Mouse (Mus musculus) thymus, adult 18-20 months (tissue): ENCODE measurements around the gene Il17rc.

Experiments used
- DNase-seq, 2 experiments: peaks; one replicate each; pipeline ENCODE4 v3.0.0; 2022; ENCODE audit warnings: mixed read lengths in 2 of 2

Gene Il17rc

GRCm38 (mm10) chr6:113455007-113455406 lies 16.2 kb upstream of the Il17rc start:
- DNase-seq = no peak

GRCm38 (mm10) chr6:113457952-113458534 lies 13.2 kb upstream of the Il17rc start, which contains the start of gene Il17re:
Gene Il17re, plus strand, starts transcription at chr6:113458484.
- DNase-seq = peak; percentile 40 to 60

- peak in 1 of 2 experiments; percentile 18 for DNase-seq
Observed at GRCm38 (mm10) chr6:113458635-113459034, 12.6 kb upstream of the Il17rc start.

GRCm38 (mm10) chr6:113464040-113464439 lies 7.2 kb upstream of the Il17rc start:
- no peak for DNase-seq

GRCm38 (mm10) chr6:113465602-113466001 lies 5.6 kb upstream of the Il17rc start:
- DNase-seq = no peak

- DNase-seq = no peak
Observed at GRCm38 (mm10) chr6:113468512-113468911, 2.7 kb upstream of the Il17rc start.

- peak; percentile 57 to 66 for DNase-seq
Observed at GRCm38 (mm10) chr6:113469021-113469420, 2.2 kb upstream of the Il17rc start.

GRCm38 (mm10) chr6:113469432-113469831 lies 1.8 kb upstream of the Il17rc start:
- DNase-seq = peak in 1 of 2 experiments; percentile 47

- no peak for DNase-seq
Observed at GRCm38 (mm10) chr6:113472061-113472460, 834 bp downstream of the Il17rc start.

GRCm38 (mm10) chr6:113473246-113473645 lies 2.0 kb downstream of the Il17rc start:
- no peak for DNase-seq

GRCm38 (mm10) chr6:113473715-113474114 lies 2.5 kb downstream of the Il17rc start:
- no peak for DNase-seq

- DNase-seq = no peak
Observed at GRCm38 (mm10) chr6:113477353-113477752, 6.1 kb downstream of the Il17rc start.

- no peak for DNase-seq
Observed at GRCm38 (mm10) chr6:113478906-113479305, 7.7 kb downstream of the Il17rc start.

- DNase-seq = no peak
Observed at GRCm38 (mm10) chr6:113480555-113481373, 9.5 kb downstream of the Il17rc start.

GRCm38 (mm10) chr6:113482477-113483099 lies 11.4 kb downstream of the Il17rc start:
- peak in 1 of 2 experiments; percentile 27 for DNase-seq

- DNase-seq = peak; percentile 90 to 92
Observed at GRCm38 (mm10) chr6:113483100-113483615, 11.9 kb downstream of the Il17rc start, which contains the start of gene Creld1. Gene Creld1, plus strand, starts transcription at chr6:113483297.

GRCm38 (mm10) chr6:113483729-113484128 lies 12.5 kb downstream of the Il17rc start:
- DNase-seq = no peak

GRCm38 (mm10) chr6:113487125-113487576 lies 15.9 kb downstream of the Il17rc start:
- no peak for DNase-seq

- no peak for DNase-seq
Observed at GRCm38 (mm10) chr6:113489410-113489809, 18.2 kb downstream of the Il17rc start.

GRCm38 (mm10) chr6:113492101-113492864 lies 21.1 kb downstream of the Il17rc start:
- no peak for DNase-seq

- peak; percentile 71 to 73 for DNase-seq
Observed at GRCm38 (mm10) chr6:113494258-113494788, 23.1 kb downstream of the Il17rc start.

- DNase-seq = no peak
Observed at GRCm38 (mm10) chr6:113495071-113495675, 23.9 kb downstream of the Il17rc start.
